Mouse (Mus musculus) MEL (cell line): Measurements from ENCODE around the gene Cdhr4. TPM values are rescaled to one million over a fixed set of nuclear protein-coding genes. Genes with fewer than 3 reads are reported as not detected.

ENCODE experiments used
- DNase-seq: peaks from one replicate; pipeline ENCODE4 v3.0.0; 2011; ENCODE audit warnings: low read depth, low spot score
- H3K27ac ChIP-seq: 2 replicates; pipeline ENCODE4 v1.5.1; 2012; ENCODE audit warnings: low read depth, mild to moderate bottlenecking, control low read depth, low read length, moderate library complexity; ENCODE audit not compliant: control insufficient read depth
- H3K27me3 ChIP-seq, 2 experiments: fragments of 150-350 bp in 1 of 2; sonication (generic) in 1 of 2; 2 replicates each; pipeline ENCODE4 v1.6.1; 2012; ENCODE audit warnings: low read length in 2 of 2, mild to moderate bottlenecking in 2 of 2, improper control_type of control experiment in 1 of 2, moderate library complexity in 1 of 2; ENCODE audit not compliant: insufficient read depth in 2 of 2, control insufficient read depth in 1 of 2
- H3K36me3 ChIP-seq, 2 experiments: 2 replicates each; pipeline ENCODE4 v1.6.1; 2012 to 2014; ENCODE audit warnings: low read length in 2 of 2, improper control_type of control experiment in 1 of 2, inconsistent platforms in 1 of 2, mild to moderate bottlenecking in 1 of 2; ENCODE audit not compliant: insufficient read depth in 2 of 2, control insufficient read depth in 1 of 2
- H3K4me1 ChIP-seq, 2 experiments: fragments of 150-350 bp in 1 of 2; sonication (generic) in 1 of 2; 2 replicates each; pipeline ENCODE4 v1.6.1; 2012; ENCODE audit warnings: low read length in 2 of 2, improper control_type of control experiment in 1 of 2, mild to moderate bottlenecking in 1 of 2; ENCODE audit not compliant: insufficient read depth in 2 of 2, control insufficient read depth in 1 of 2
- H3K4me3 ChIP-seq, 2 experiments: fragments of 150-350 bp in 1 of 2; sonication (generic) in 1 of 2; 2 replicates each; pipeline ENCODE4 v1.5.1; 2012; ENCODE audit warnings: low read depth in 2 of 2, low read length in 2 of 2, mild to moderate bottlenecking in 2 of 2, moderate library complexity in 2 of 2, control low read depth in 1 of 2, improper control_type of control experiment in 1 of 2; ENCODE audit not compliant: control insufficient read depth in 1 of 2, insufficient read depth in 1 of 2
- H3K79me2 ChIP-seq: 2 replicates; pipeline ENCODE4 v1.6.1; 2012; ENCODE audit warnings: mild to moderate bottlenecking, low read length, moderate library complexity; ENCODE audit not compliant: control insufficient read depth, poor library complexity, insufficient read depth
- H3K9ac ChIP-seq: 2 replicates; pipeline ENCODE4 v1.6.1; 2012; ENCODE audit warnings: low read depth, mild to moderate bottlenecking, control low read depth, low read length, moderate library complexity; ENCODE audit not compliant: control insufficient read depth, poor library complexity, severe bottlenecking
- H3K9me3 ChIP-seq: fragments of 150-350 bp; sonication (generic); replicated peaks from 2 replicates; pipeline ENCODE4 v1.6.1; 2012; ENCODE audit warnings: mild to moderate bottlenecking, low read length, improper control_type of control experiment, moderate library complexity; ENCODE audit not compliant: insufficient read depth
- BHLHE40 ChIP-seq: IDR thresholded peaks from 2 replicates; pipeline ENCODE4 v1.6.1; 2012; ENCODE audit warnings: low read depth, mild to moderate bottlenecking, inconsistent platforms, low read length, improper control_type of control experiment, borderline replicate concordance
- CTCF ChIP-seq, 3 experiments: IDR thresholded peaks in 2 of 3; conservative IDR thresholded peaks in 1 of 3; 2 replicates each; pipeline ENCODE4 v1.5.1; 2011 to 2012; ENCODE audit warnings: low read length in 3 of 3, low read depth in 2 of 3, mild to moderate bottlenecking in 2 of 3, improper control_type of control experiment in 1 of 3, inconsistent platforms in 1 of 3, mixed read lengths in 1 of 3, moderate library complexity in 1 of 3; ENCODE audit not compliant: control insufficient read depth in 1 of 3, insufficient read depth in 1 of 3, poor library complexity in 1 of 3, severe bottlenecking in 1 of 3
- E2F4 ChIP-seq: IDR thresholded peaks from 2 replicates; pipeline ENCODE4 v1.6.1; 2011; ENCODE audit warnings: low read depth, low read length, improper control_type of control experiment, borderline replicate concordance
- ELF1 ChIP-seq: IDR thresholded peaks from 2 replicates; pipeline ENCODE4 v1.6.1; 2014; ENCODE audit warnings: low read depth, mild to moderate bottlenecking, inconsistent platforms, low read length, improper control_type of control experiment, moderate library complexity
- EP300 ChIP-seq, 2 experiments: IDR thresholded peaks; 2 replicates each; pipeline ENCODE4 v1.6.1; 2011; ENCODE audit warnings: improper control_type of control experiment in 2 of 2, low read length in 2 of 2, low read depth in 1 of 2, mild to moderate bottlenecking in 1 of 2
- ETS1 ChIP-seq: IDR thresholded peaks from 2 replicates; pipeline ENCODE4 v1.6.1; 2012; ENCODE audit warnings: low read depth, mild to moderate bottlenecking, inconsistent platforms, low read length, improper control_type of control experiment, moderate library complexity
- GABPA ChIP-seq: IDR thresholded peaks from 2 replicates; pipeline ENCODE4 v1.6.1; 2012; ENCODE audit warnings: low read depth, mild to moderate bottlenecking, inconsistent platforms, low read length, improper control_type of control experiment, moderate library complexity
- GATA1 ChIP-seq: IDR thresholded peaks from 2 replicates; pipeline ENCODE4 v1.6.1; 2011; ENCODE audit warnings: low read depth, low read length, improper control_type of control experiment
- HCFC1 ChIP-seq: IDR thresholded peaks from 2 replicates; pipeline ENCODE4 v1.6.1; 2012; ENCODE audit warnings: low read depth, mild to moderate bottlenecking, inconsistent platforms, low read length, improper control_type of control experiment, moderate library complexity
- JUND ChIP-seq: IDR thresholded peaks from 2 replicates; pipeline ENCODE4 v1.6.1; 2011; ENCODE audit warnings: low read depth, mild to moderate bottlenecking, improper control_type of control experiment, low read length
- MAFK ChIP-seq: IDR thresholded peaks from 2 replicates; pipeline ENCODE4 v1.6.1; 2011; ENCODE audit warnings: low read depth, mild to moderate bottlenecking, low read length, improper control_type of control experiment, borderline replicate concordance
- MAZ ChIP-seq: IDR thresholded peaks from 2 replicates; pipeline ENCODE4 v1.6.1; 2012; ENCODE audit warnings: low read depth, mild to moderate bottlenecking, inconsistent platforms, low read length, improper control_type of control experiment
- MEF2A ChIP-seq: IDR thresholded peaks from 2 replicates; pipeline ENCODE4 v1.6.1; 2014; ENCODE audit warnings: low read depth, mild to moderate bottlenecking, inconsistent platforms, low read length, improper control_type of control experiment; ENCODE audit not compliant: poor library complexity, insufficient replicate concordance, severe bottlenecking; ENCODE audit errors: extremely low read depth
- MXI1 ChIP-seq: IDR thresholded peaks from 2 replicates; pipeline ENCODE4 v1.6.1; 2011; ENCODE audit warnings: mild to moderate bottlenecking, low read depth, low read length, improper control_type of control experiment
- MYB ChIP-seq: IDR thresholded peaks from 2 replicates; pipeline ENCODE4 v1.6.1; 2011; ENCODE audit warnings: mild to moderate bottlenecking, low read depth, low read length, improper control_type of control experiment
- MYC ChIP-seq: IDR thresholded peaks from 2 replicates; pipeline ENCODE4 v1.6.1; 2011; ENCODE audit warnings: low read depth, mild to moderate bottlenecking, low read length, improper control_type of control experiment, moderate library complexity
- NELFE ChIP-seq: IDR thresholded peaks from 2 replicates; pipeline ENCODE4 v1.6.1; 2011; ENCODE audit warnings: low read depth, low read length, improper control_type of control experiment
- POLR2A ChIP-seq, 2 experiments: IDR thresholded peaks; 2 replicates each; pipeline ENCODE4 v1.6.1; 2011 to 2012; ENCODE audit warnings: low read length in 2 of 2, mild to moderate bottlenecking in 2 of 2, control low read depth in 1 of 2, improper control_type of control experiment in 1 of 2, low read depth in 1 of 2, moderate library complexity in 1 of 2; ENCODE audit not compliant: control insufficient read depth in 1 of 2, insufficient read depth in 1 of 2, poor library complexity in 1 of 2
- POLR2AphosphoS5 ChIP-seq: IDR thresholded peaks from 2 replicates; pipeline ENCODE4 v1.6.1; 2012; ENCODE audit warnings: low read depth, borderline replicate concordance, mild to moderate bottlenecking, inconsistent platforms, low read length, moderate library complexity, mixed read lengths
- RAD21 ChIP-seq: IDR thresholded peaks from 2 replicates; pipeline ENCODE4 v1.6.1; 2011; ENCODE audit warnings: mild to moderate bottlenecking, low read depth, low read length, improper control_type of control experiment
- RCOR1 ChIP-seq: IDR thresholded peaks from 2 replicates; pipeline ENCODE4 v1.6.1; 2012; ENCODE audit warnings: low read depth, mild to moderate bottlenecking, inconsistent platforms, low read length, improper control_type of control experiment
- SMC3 ChIP-seq: IDR thresholded peaks from 2 replicates; pipeline ENCODE4 v1.6.1; 2011; ENCODE audit warnings: low read depth, low read length, improper control_type of control experiment
- TAL1 ChIP-seq: IDR thresholded peaks from 2 replicates; pipeline ENCODE4 v1.6.1; 2012; ENCODE audit warnings: mild to moderate bottlenecking, inconsistent platforms, low read length, moderate library complexity, mixed read lengths
- TBP ChIP-seq: IDR thresholded peaks from 2 replicates; pipeline ENCODE4 v1.8.0; 2011; ENCODE audit warnings: low read depth, low read length, improper control_type of control experiment
- TCF12 ChIP-seq: IDR thresholded peaks from 2 replicates; pipeline ENCODE4 v1.6.1; 2014; ENCODE audit warnings: low read depth, mild to moderate bottlenecking, inconsistent platforms, low read length, improper control_type of control experiment, moderate library complexity
- UBTF ChIP-seq: IDR thresholded peaks from 2 replicates; pipeline ENCODE4 v1.6.1; 2012; ENCODE audit warnings: low read depth, mild to moderate bottlenecking, inconsistent platforms, low read length, improper control_type of control experiment, moderate library complexity, borderline replicate concordance; ENCODE audit not compliant: insufficient read depth
- USF1 ChIP-seq: IDR thresholded peaks from 2 replicates; pipeline ENCODE4 v1.6.1; 2014; ENCODE audit warnings: low read depth, mild to moderate bottlenecking, inconsistent platforms, low read length, improper control_type of control experiment, moderate library complexity
- ZC3H11A ChIP-seq: IDR thresholded peaks from 2 replicates; pipeline ENCODE4 v1.6.1; 2012; ENCODE audit warnings: low read depth, mild to moderate bottlenecking, inconsistent platforms, low read length, improper control_type of control experiment
- ZKSCAN1 ChIP-seq: IDR thresholded peaks from 2 replicates; pipeline ENCODE4 v1.6.1; 2012; ENCODE audit warnings: low read depth, mild to moderate bottlenecking, inconsistent platforms, low read length, improper control_type of control experiment, moderate library complexity
- ZMIZ1 ChIP-seq: IDR thresholded peaks from 2 replicates; pipeline ENCODE4 v1.6.1; 2012; ENCODE audit warnings: low read depth, mild to moderate bottlenecking, inconsistent platforms, low read length, improper control_type of control experiment, moderate library complexity
- ZNF384 ChIP-seq: IDR thresholded peaks from 2 replicates; pipeline ENCODE4 v1.6.1; 2012; ENCODE audit warnings: low read depth, mild to moderate bottlenecking, inconsistent platforms, low read length, improper control_type of control experiment
- polyA plus RNA-seq, 2 experiments: library from polyadenylated mRNA; stranded (reverse) in 1 of 2; unstranded in 1 of 2; fragments of >175 nt in 1 of 2; fragments of >200 nt in 1 of 2; gene quantifications; 2 replicates each; pipeline versions ENCODE4 v1.2.1 to v1.2.4; 2012; ENCODE audit warnings: low replicate concordance in 2 of 2, low read depth in 1 of 2; ENCODE audit not compliant: insufficient read length in 2 of 2, insufficient read depth in 1 of 2, missing spikeins in 1 of 2
- total RNA-seq: library from RNA; depleted of rRNA; stranded (reverse); fragments of 300-350 nt; gene quantifications from 2 replicates; pipeline ENCODE4 v1.2.3, GENCODE M21; 2012

Cdhr4 gene
- total and polyA plus RNA-seq, 3 experiments: 1.5 to 4.4 TPM; not detected in 1

DNA sequence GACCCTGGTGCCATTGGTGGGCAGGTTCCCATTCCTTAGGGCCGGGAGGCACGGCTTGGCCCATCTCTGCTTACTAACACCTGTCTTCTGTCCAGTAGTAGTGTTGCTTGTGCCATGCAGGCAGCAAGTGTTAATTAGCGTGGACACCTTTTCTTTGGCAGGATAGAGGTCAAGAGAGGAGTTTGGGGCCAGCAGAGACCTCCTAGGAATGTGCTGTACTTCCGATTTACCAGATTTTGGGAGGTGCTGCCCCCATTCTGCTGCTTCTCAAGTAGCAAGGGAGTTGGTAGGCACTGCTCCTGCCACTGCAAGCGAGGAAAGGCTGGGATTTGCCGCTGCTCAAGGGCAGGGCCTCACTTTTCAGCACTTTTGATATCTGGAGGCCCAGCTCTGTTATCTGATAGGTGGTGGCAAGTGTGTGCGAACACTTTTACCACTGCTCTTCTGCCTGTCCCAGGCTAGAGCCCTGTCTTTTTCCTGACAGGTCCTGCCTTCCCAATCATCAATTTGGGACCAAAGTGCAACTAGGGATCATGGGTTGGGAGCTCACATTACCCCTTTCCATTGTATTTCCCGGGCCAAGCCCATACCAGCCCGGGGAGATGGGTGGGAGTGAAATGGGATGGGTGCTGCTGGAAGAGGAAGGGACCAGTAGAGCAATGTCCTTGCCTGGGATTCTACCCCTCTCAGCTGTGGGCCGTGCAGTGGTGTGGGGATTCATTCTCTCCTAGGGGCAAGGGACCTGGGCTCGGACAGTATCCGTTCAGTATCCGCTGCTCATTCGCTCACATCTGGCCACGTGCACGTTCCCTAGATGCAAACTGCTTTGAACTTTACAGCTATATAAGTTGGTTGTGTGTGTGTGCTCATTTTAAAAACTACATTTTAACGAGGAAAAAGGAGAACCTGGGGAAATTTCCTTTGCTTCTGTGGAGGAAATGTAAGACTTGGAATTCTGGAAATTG, 55.6 kb downstream of the Cdhr4 start:
- DNase-seq: peak; percentile 69
- peak overlapping the region; percentile 66 to 68 for H3K4me3 ChIP-seq
- H3K4me1 ChIP-seq: peaks cover 2 to 14% of the 10 kb centered on the region in 2 experiments
- H3K9ac ChIP-seq: peak overlapping the region; percentile 78
- H3K36me3 ChIP-seq: peaks cover under 1 to 6% of the 10 kb centered on the region in 2 experiments
- H3K27me3 ChIP-seq: no peaks in the 10 kb centered on the region
- peaks cover 10% of the 10 kb centered on the region for H3K79me2 ChIP-seq
- no peaks in the 10 kb centered on the region for H3K9me3 ChIP-seq
- H3K27ac ChIP-seq: peak overlapping the region; percentile 81
- TF ChIP-seq POLR2A (IDR thresholded peaks at IDR 0.05; ENCODE audit: control insufficient read depth in 1 of 2, insufficient read depth in 1 of 2, low read depth in 1 of 2, low read length in 2 of 2, poor library complexity in 1 of 2) (peak in 1 of 2 experiments; percentile 28; a peak in 1 of 4 replicates), MXI1 (peak; percentile 55), MEF2A (0 out of 2 replicates have a peak, but pooled peaks have one; percentile 1), TBP (no peak), MYB (no peak), ZKSCAN1 (no peak), JUND (no peak), ZMIZ1 (0 out of 2 replicates have a peak, but pooled peaks have one; percentile 2), HCFC1 (no peak), MYC (0 out of 2 replicates have a peak, but pooled peaks have one; percentile 54), POLR2AphosphoS5 (no peak), USF1 (peak; percentile 40; the same call in 1 of the 2 replicates), CTCF (IDR thresholded peaks at IDR 0.05 in 2 of 3, conservative IDR thresholded peaks at IDR 0.05 in 1 of 3; ENCODE audit: control insufficient read depth in 1 of 3, insufficient read depth in 1 of 3, low read depth in 2 of 3, low read length in 3 of 3, poor library complexity in 1 of 3, severe bottlenecking in 1 of 3) (peak in 2 of 3 experiments; percentile 4 to 5; a peak in 1 of 6 replicates), NELFE (no peak), MAFK (no peak), EP300 (IDR thresholded peaks at IDR 0.05; ENCODE audit: low read depth in 1 of 2, low read length in 2 of 2) (peak; percentile 41 to 46; a peak in 2 of 4 replicates), RCOR1 (peak; percentile 51; the same call in 1 of the 2 replicates), ELF1 (no peak), E2F4 (no peak), ZNF384 (no peak), TCF12 (0 out of 2 replicates have a peak, but pooled peaks have one; percentile 30), GABPA (no peak), ETS1 (no peak), RAD21 (no peak), UBTF (no peak), ZC3H11A (no peak), GATA1 (peak; percentile 81), SMC3 (no peak), MAZ (no peak), BHLHE40 (no peak), TAL1 (no peak)
